Mouse (Mus musculus) limb, embryonic 10.5 days (tissue): ENCODE measurements around the gene Auh. TPM values are rescaled to one million over a fixed set of nuclear protein-coding genes. Genes with fewer than 3 reads are reported as not detected.
A peak's percentile ranks its signal among the peaks of the same experiment; 100 is the strongest.

Source experiments
- DNase-seq: peaks from one replicate; pipeline ENCODE4 v3.0.0-alpha.2; 2017; ENCODE audit warnings: low spot score
- H3K27ac ChIP-seq: fragments of 300-500 bp; sonication (generic); 2 replicates; pipeline ENCODE4 v1.5.1; 2016; ENCODE audit warnings: mild to moderate bottlenecking
- H3K27me3 ChIP-seq: fragments of 300-500 bp; sonication (generic); 2 replicates; pipeline ENCODE4 v1.6.1; 2016; ENCODE audit warnings: low read depth, mild to moderate bottlenecking; ENCODE audit not compliant: poor library complexity, severe bottlenecking
- H3K36me3 ChIP-seq: fragments of 300-500 bp; sonication (generic); 2 replicates; pipeline ENCODE4 v1.6.1; 2016; ENCODE audit warnings: mild to moderate bottlenecking, moderate library complexity
- H3K4me1 ChIP-seq: fragments of 300-500 bp; sonication (generic); 2 replicates; pipeline ENCODE4 v1.6.1; 2016
- H3K4me3 ChIP-seq: fragments of 300-500 bp; sonication (generic); 2 replicates; pipeline ENCODE4 v1.5.1; 2016; ENCODE audit warnings: mild to moderate bottlenecking, moderate library complexity
- H3K9me3 ChIP-seq: fragments of 300-500 bp; sonication (generic); replicated peaks from 2 replicates; pipeline ENCODE4 v1.6.1; 2016; ENCODE audit warnings: mild to moderate bottlenecking
- WGBS: fragments of 180-500 bp; shearing (Covaris S2); methylation state at CpG from one replicate; pipeline ENCODE4 v1.1.7; 2016; 5-methylcytosine and 5-hydroxymethylcytosine counted together
- polyA plus RNA-seq: library from polyadenylated mRNA; unstranded; fragments of >200 nt; fragmentation: Nextera tagmentation; extraction: Ambion mirVana; gene quantifications from 2 replicates; pipeline ENCODE4 v1.2.1, GENCODE M21; 2016

The Auh gene
- polyA plus RNA-seq, 1 experiment from 2014 or later, result 35.0 TPM

GRCm38 (mm10) chr13:52892065-52892503 lies 37.4 kb downstream of the Auh start:
- Histone ChIP-seq H3K36me3 (peaks cover 12% of the 10 kb centered on the region), H3K27me3 (no peaks in the 10 kb centered on the region), H3K4me3 (no peak overlapping the region), H3K4me1 (peaks cover 35% of the 10 kb centered on the region), H3K9me3 (no peaks in the 10 kb centered on the region), H3K27ac (no peak overlapping the region)
- 85% methylated on average over 10 of the region's 10 CpGs for WGBS
- DNase-seq, result no peak

GRCm38 (mm10) chr13:52890313-52890712 lies 39.2 kb downstream of the Auh start:
- DNase-seq, result no peak
- no peak overlapping the region for H3K4me3 ChIP-seq
- no peaks in the 10 kb centered on the region for H3K9me3 ChIP-seq
- peak overlapping the region; percentile 42; the same call in 1 of the 2 replicates for H3K27ac ChIP-seq
- peaks cover 3% of the 10 kb centered on the region; the same call in 1 of the 2 replicates for H3K36me3 ChIP-seq
- peaks cover 42% of the 10 kb centered on the region for H3K4me1 ChIP-seq
- 88% methylated on average over 9 of the region's 9 CpGs for WGBS
- no peaks in the 10 kb centered on the region for H3K27me3 ChIP-seq

- Histone ChIP-seq H3K27ac (no peak overlapping the region), H3K4me3 (no peak overlapping the region), H3K27me3 (no peaks in the 10 kb centered on the region), H3K9me3 (no peaks in the 10 kb centered on the region), H3K4me1 (peaks cover 40% of the 10 kb centered on the region), H3K36me3 (peaks cover 3% of the 10 kb centered on the region; the same call in 1 of the 2 replicates)
- WGBS, result 82% methylated on average over 7 of the region's 7 CpGs
- no peak for DNase-seq
Observed at GRCm38 (mm10) chr13:52886779-52887178, 42.7 kb downstream of the Auh start.

GRCm38 (mm10) chr13:52883960-52884326 lies 45.5 kb downstream of the Auh start:
- peaks cover 42% of the 10 kb centered on the region for H3K4me1 ChIP-seq
- no peaks in the 10 kb centered on the region for H3K27me3 ChIP-seq
- peaks cover 3% of the 10 kb centered on the region; the same call in 1 of the 2 replicates for H3K36me3 ChIP-seq
- H3K27ac ChIP-seq, result no peak overlapping the region
- WGBS, result 80% methylated on average over 4 of the region's 4 CpGs
- H3K9me3 ChIP-seq, result no peaks in the 10 kb centered on the region
- no peak for DNase-seq
- no peak overlapping the region for H3K4me3 ChIP-seq

DNA sequence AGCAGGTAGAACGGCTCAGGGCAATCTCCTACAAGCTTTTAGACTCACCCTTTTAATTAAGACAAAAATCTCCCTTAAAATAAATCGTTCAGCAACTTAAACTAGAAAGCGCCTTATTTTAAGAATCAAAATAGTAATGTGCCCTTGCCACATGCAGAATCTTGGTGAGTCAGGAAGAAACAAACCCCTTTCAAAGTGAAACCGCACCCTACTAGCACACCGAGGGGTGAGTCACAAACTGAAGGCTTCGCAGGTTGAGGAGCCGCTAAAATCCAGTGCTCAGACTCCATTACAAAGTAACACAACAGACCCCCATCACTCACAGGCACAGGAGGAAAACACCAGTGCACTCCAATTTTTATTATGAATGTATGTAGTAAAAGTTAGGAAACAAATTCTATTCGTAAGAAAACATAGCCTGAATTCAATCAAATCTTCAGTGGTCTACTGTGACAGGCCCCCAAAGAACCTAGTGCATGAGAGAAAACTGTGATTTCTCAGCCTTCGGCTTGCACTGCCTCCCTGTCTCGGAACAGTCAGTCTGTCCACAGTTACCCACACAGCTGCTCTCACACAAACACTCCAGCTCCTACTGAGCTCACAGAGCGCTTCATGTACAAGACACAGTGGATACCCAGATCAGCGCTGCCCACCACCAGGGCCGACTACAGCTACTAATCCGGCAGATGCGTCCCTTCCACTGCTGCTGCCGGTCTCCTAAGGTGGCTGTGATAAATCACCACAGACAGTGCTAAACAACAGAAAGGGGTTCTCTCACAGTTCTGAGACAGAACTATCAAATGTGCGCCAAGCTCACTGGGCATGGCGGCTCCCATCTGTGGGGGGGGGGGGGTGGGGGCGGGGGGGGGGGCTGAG lies 46.2 kb downstream of the Auh start:
- 66% methylated on average over 18 of the region's 19 CpGs for WGBS
- Histone ChIP-seq H3K27me3 (no peaks in the 10 kb centered on the region), H3K9me3 (no peaks in the 10 kb centered on the region), H3K36me3 (peaks cover 3% of the 10 kb centered on the region; the same call in 1 of the 2 replicates), H3K27ac (no peak overlapping the region), H3K4me1 (peaks cover 45% of the 10 kb centered on the region), H3K4me3 (no peak overlapping the region)
- DNase-seq, result no peak

GRCm38 (mm10) chr13:52880386-52880785 lies 49.1 kb downstream of the Auh start:
- no peaks in the 10 kb centered on the region for H3K9me3 ChIP-seq
- peaks cover 27% of the 10 kb centered on the region for H3K4me1 ChIP-seq
- H3K27me3 ChIP-seq, result no peaks in the 10 kb centered on the region
- peak overlapping the region; percentile 17; the same call in 1 of the 2 replicates for H3K27ac ChIP-seq
- WGBS, result 56% methylated on average over 5 of the region's 5 CpGs
- no peak overlapping the region for H3K4me3 ChIP-seq
- no peak for DNase-seq
- no peaks in the 10 kb centered on the region for H3K36me3 ChIP-seq

- 60% methylated on average over 12 of the region's 12 CpGs for WGBS
- Histone ChIP-seq H3K36me3 (no peaks in the 10 kb centered on the region), H3K27ac (peak overlapping the region; percentile 7), H3K27me3 (no peaks in the 10 kb centered on the region), H3K4me1 (peaks cover 27% of the 10 kb centered on the region), H3K4me3 (no peak overlapping the region), H3K9me3 (no peaks in the 10 kb centered on the region)
- no peak for DNase-seq
Observed at GRCm38 (mm10) chr13:52879918-52880317, 49.6 kb downstream of the Auh start.

GRCm38 (mm10) chr13:52879291-52879690 lies 50.2 kb downstream of the Auh start:
- no peaks in the 10 kb centered on the region for H3K36me3 ChIP-seq
- no peak for DNase-seq
- no peaks in the 10 kb centered on the region for H3K9me3 ChIP-seq
- 84% methylated on average over 9 of the region's 9 CpGs for WGBS
- H3K4me1 ChIP-seq, result peaks cover 27% of the 10 kb centered on the region
- no peak overlapping the region for H3K4me3 ChIP-seq
- H3K27me3 ChIP-seq, result no peaks in the 10 kb centered on the region
- H3K27ac ChIP-seq, result peak overlapping the region; percentile 7; the same call in 1 of the 2 replicates

GRCm38 (mm10) chr13:52878823-52879222 lies 50.7 kb downstream of the Auh start:
- no peak for DNase-seq
- WGBS, result 79% methylated on average over 7 of the region's 7 CpGs
- no peak overlapping the region for H3K4me3 ChIP-seq
- no peaks in the 10 kb centered on the region for H3K27me3 ChIP-seq
- no peaks in the 10 kb centered on the region for H3K36me3 ChIP-seq
- H3K9me3 ChIP-seq, result no peaks in the 10 kb centered on the region
- H3K27ac ChIP-seq, result peak overlapping the region; percentile 7; the same call in 1 of the 2 replicates
- peaks cover 23% of the 10 kb centered on the region for H3K4me1 ChIP-seq

DNA sequence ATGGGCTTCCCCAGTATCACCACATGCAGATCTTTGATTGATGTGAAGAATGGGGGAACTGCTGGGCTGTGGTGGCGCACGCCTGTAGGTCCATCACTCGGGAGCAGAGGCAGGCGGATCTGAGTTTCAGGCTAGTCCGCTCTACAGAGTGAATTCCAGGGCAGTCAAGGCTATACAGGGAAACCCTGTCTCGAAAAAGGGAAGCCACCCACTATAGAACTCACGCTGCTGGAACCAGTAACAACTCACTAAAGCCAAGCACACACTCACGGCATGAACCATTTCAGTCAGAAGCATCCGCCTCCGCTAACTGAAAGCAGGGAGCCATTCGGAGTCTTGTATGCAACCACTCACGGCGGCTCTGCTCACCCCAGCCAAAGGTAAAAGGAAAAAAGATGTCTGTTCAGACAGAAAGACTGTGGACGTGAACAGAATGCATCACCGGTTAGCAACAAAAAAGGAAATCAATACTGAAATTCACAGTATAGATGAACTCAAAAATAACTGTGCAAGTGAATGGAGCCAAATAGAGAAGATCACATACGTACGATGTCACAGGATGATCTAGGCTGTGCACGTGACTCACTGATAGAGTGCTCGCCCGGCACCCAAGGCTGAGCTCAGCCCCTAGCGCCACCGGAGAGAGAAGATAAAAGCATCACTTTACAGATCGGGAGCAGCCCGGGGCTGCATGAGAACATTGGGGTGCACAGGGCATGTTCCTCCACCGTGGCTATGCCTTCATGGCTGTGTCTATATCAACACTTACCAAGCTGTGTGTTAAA lies 53.7 kb downstream of the Auh start:
- H3K27ac ChIP-seq, result no peak overlapping the region

DNA sequence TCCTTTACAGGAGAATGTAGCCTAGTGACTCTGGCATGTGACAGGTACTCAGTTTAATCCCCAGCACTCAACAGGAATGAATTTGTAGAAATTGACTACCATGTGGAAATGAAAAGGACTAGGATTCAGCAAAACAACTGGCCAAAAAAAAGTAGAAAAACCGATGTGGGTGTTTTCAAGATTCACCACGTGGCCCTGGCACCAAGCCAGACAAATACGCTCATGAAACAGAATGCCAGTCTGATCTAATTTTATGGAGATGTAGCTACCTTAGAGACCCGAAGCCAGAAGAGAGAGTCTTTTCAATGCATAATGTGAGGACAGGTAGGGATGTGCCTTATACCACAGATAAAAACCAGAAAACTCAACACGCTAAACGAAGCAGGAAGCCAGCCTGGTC lies 54.4 kb downstream of the Auh start:
- WGBS, result 87% methylated on average over 6 of the region's 6 CpGs
- Histone ChIP-seq H3K4me1 (peaks cover 15% of the 10 kb centered on the region), H3K27me3 (no peaks in the 10 kb centered on the region), H3K4me3 (no peak overlapping the region), H3K27ac (no peak overlapping the region), H3K36me3 (no peaks in the 10 kb centered on the region), H3K9me3 (no peaks in the 10 kb centered on the region)
- DNase-seq, result no peak

More for the DNA sequence above, 53.7 kb downstream of the Auh start:
- 84% methylated on average over 25 of the region's 25 CpGs for WGBS
- Histone ChIP-seq H3K27me3 (no peaks in the 10 kb centered on the region), H3K4me1 (peaks cover 18% of the 10 kb centered on the region), H3K36me3 (no peaks in the 10 kb centered on the region), H3K4me3 (no peak overlapping the region), H3K9me3 (no peaks in the 10 kb centered on the region)
- DNase-seq, result no peak

- Histone ChIP-seq H3K9me3 (no peaks in the 10 kb centered on the region), H3K27me3 (no peaks in the 10 kb centered on the region), H3K36me3 (no peaks in the 10 kb centered on the region), H3K4me1 (peaks cover 17% of the 10 kb centered on the region), H3K27ac (no peak overlapping the region), H3K4me3 (no peak overlapping the region)
- no peak for DNase-seq
- 86% methylated on average over 6 of the region's 6 CpGs for WGBS
Observed at GRCm38 (mm10) chr13:52874338-52874737, 55.1 kb downstream of the Auh start.

DNA sequence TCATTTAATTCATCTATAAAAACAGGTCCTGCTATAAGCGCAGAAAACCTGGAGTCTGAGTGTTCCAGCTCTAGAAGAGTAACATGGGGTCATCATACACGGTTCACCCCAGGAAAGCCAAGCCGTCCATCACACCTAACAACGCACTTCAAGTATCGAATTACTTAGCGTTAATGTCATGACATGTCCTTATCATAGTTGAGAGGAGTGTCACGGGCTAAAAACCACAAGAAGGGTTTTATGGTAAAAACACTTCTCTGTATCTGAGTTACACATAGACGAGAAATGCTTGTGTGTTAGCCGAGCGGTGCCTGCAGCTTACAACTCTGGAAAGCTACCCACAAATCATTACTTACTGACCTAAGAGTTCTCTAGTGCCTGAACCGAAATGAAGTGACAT lies 55.6 kb downstream of the Auh start:
- Histone ChIP-seq H3K4me3 (no peak overlapping the region), H3K27me3 (no peaks in the 10 kb centered on the region), H3K27ac (no peak overlapping the region), H3K36me3 (no peaks in the 10 kb centered on the region), H3K4me1 (peaks cover 16% of the 10 kb centered on the region), H3K9me3 (no peaks in the 10 kb centered on the region)
- WGBS, result 73% methylated on average over 11 of the region's 11 CpGs
- DNase-seq, result no peak
